Mouse (Mus musculus) gastrocnemius, adult 8-10 months (tissue): ENCODE data around the gene Acot7. TPM values are rescaled to one million over a fixed set of nuclear protein-coding genes. Genes with fewer than 3 reads are reported as not detected.

ENCODE experiments used
- DNase-seq, 2 experiments: peaks; one replicate each; pipeline ENCODE4 v3.0.0; 2022; ENCODE audit warnings: low spot score in 2 of 2
- total RNA-seq, 4 experiments: library from RNA; stranded (reverse); gene quantifications; 2 replicates each; pipeline ENCODE4 v1.2.4; 2022

The Acot7 gene
- total RNA-seq, 4 experiments from 2014 or later = 13.8 to 15.9 (median 15.1) TPM

DNA sequence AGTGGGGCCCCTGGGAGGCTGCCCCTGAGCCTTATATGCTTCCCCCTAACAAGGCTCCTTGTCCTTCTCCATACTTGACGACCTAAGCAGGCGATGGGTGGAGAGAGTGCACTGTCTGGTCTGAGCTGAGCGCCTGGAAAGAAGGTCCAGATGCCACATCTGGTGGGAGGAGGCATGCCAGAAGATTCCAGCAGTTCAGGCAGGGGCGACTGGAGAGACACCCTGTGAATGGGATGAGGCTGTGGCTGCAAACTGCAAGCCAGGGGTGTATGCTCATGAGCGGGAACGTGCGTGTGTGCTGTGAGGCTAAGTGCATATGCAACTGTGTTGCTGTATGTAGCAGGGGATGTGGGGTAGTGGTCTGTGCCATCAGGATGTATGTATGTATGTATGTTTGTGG is 94.1 kb downstream of the Acot7 start:
- DNase-seq = no peak

DNA sequence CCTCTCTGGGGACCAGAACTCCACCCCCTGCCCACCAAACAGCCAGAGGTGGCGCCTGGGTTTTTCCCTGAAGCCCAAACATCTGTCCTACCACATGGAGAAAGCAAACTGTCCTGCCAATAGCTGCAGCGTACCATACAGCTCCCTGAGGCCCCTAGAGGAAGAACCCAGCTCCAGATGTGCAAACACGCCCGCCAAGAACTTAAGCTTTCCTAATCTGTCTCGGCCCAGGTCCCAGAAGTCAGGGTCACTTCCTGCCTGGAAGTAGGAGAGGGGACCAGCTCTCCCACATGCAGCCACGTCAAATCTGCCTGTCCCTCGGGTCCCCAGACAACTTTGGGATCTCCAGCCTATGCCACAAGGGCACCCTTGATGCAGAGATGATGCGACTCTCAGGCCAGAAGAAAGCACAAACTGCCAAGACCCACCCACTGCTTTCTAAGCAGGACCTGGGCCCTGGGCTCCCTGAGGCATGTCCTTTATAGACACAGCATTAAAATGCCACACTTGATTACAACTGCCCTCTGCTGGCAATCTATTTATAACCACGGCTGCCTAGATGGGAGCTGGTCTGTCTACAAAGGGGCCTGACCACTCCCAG is 94.6 kb downstream of the Acot7 start:
- DNase-seq = peak; percentile 62 to 76

DNA sequence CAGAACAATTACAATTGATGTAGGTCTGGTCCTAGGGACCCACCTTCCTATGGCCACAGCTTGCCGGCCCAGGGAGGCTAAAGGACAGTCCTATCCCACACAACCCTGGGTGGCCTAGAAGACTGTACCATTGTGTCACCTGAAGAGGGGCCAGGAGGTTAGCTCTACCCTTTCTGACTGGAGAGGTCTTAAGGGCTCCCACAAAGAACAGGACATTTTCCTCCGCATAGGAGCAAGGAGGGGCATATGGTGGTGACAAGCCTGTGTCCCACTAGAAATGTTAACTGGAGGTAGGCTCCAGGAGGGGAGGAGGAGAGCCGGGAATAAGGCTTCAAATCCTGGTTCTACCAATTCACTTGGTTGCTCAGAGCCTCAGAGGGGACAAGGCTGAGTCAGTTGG is 95.3 kb downstream of the Acot7 start:
- no peak for DNase-seq

DNA sequence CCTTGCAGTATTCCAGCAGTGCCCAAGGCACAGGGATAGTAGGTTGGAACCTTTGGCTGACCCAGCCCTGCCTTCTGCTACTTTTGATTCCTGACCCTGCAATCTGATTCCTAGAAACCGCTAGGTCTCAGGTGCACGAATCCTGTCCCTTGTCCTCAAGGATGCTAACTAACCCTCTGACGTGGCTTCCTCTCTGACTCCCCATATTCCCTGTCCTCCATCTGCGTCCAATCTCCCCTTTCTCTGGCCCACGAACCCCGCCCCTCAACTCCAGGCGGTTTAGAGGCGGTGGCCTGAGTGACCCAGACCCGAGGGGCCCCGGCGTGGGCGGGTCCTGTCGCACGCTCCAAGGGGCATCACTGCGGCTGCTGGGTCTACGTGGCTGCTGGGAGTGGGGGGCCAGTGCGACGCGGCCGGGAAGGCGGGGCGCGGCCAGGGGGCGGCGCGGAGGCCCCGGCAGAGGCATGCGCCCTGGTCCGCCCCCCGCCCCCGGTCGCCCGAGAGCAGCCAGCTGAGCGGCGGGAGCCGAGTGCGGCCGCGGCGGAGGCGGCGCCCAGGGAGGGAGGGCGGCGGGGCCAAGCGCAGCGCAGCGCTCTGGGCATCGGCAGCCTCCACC is 95.8 kb downstream of the Acot7 start, which contains the start of gene Gpr153:
Gene Gpr153, plus strand, starts transcription at position 612 of the 616 bp plus-strand sequence.
- no peak for DNase-seq

DNA sequence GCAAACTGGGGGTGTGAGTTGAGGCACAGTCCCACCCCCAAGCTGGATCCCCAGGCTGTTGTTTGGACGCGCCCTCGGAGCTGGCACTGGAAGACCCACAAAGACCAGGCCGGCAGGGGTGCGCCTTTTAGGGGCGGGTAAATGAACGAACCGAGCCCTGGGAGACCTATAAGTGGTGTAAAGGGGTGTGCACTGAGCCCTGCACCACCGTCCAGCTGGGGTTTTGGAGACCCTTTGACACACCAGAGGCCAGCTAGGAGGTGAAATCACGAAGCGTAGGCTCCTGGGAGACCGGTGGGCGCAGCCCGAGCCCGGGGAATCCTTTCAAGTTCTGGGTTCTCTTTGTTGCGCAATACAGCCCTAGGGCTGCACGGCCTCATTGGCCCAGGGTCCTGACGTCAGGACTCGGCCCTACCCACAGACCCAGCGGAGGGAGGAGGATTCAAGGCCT is 96.8 kb downstream of the Acot7 start:
- no peak for DNase-seq

DNA sequence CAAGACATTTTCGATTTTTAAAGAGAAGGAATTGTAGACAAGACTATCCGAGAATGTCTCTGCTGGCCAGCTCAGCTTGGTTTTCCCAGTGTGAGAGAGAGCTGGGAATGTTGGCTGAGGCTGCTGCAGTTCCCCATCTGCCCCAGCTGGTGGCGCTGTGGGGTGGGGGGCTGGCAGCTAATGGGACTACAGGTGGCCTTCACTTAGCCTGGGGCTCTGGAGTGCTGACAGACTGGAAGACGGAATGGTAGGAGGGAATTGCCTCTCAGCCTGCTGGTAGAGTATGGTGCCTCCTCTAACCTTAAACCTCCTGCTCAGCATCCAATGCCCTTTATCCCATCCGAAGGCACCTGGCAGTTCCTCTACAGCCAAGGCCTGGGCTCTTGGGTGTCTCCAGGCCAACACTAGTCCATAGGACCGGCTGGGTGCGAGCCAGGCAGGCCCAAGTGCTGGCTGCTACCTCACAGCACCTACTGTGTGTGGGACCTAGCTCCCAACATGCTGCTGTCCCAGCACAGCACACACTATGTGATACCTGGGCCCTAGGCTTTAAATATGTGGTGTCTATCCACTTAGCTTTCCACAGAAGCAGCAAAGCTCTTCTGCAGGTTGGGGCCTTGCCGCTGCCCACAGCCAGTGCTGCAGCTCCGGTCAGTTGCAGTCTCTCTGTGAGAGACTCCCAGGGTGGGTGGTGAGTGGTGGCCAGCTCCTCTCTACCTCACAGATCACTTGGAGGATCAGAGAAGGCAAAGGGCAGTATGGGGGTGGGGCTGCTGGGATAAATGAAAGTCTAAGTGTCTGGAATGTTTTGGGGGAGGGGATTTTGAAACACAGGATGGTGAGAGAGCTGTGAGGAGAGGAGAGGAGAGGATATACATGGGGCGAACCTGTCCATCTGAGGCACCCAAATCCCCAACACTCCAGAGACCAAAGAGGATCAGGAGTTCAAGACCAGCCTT is 98.7 kb downstream of the Acot7 start:
- DNase-seq = no peak

DNA sequence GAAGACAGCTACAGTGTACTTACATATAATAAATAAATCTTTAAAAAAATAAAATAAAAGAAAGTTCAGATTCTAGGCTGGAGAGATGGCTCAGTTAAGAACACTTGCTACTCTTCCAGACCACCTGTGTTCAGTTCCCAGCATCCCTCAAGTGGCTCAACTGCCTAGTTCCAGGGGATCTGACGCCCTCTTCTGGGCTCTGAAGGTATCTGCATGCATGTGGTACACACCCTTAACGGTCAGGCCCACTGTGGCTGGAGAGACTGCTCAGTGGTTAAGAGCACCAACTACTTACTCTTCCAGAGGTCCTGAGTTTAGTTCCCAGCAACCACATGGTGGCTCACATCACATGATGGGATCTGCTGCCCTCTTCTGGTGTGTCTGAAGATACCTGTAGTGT is 100.0 kb downstream of the Acot7 start:
- DNase-seq = no peak

DNA sequence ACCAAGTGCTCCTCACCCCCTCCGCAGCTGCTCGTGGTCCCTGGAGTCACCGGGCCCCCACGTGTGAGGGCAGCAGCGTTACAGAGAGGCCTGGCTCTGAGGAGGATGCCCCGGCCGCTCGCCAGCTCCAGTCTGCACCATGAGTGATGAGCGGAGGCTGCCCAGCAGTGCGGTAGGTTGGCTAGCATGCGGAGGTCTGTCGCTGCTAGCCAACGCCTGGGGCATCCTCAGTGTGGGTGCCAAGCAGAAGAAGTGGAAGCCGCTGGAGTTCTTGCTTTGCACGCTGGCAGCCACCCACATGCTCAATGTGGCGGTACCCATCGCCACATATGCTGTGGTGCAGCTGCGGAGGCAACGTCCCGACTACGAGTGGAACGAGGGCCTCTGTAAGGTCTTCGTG is 101.1 kb downstream of the Acot7 start:
- DNase-seq = no peak

DNA sequence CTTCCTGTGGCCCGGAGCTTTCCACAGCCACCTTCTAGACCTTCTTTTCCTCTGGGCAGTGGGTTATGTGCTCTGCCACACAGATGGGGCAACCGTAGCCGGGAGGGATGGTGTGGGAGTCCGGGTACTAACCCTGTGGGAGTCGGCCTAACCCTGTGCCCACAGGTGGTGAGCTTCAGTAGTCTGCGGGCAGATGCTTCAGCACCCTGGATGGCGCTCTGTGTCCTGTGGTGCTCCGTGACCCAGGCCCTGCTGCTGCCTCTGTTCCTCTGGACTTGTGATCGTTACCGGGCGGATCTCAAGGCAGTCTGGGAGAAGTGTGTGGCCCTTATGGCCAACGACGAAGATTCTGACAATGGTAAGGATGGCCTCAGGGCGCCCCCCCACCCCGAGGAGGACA is 103.7 kb downstream of the Acot7 start:
- no peak for DNase-seq

DNA sequence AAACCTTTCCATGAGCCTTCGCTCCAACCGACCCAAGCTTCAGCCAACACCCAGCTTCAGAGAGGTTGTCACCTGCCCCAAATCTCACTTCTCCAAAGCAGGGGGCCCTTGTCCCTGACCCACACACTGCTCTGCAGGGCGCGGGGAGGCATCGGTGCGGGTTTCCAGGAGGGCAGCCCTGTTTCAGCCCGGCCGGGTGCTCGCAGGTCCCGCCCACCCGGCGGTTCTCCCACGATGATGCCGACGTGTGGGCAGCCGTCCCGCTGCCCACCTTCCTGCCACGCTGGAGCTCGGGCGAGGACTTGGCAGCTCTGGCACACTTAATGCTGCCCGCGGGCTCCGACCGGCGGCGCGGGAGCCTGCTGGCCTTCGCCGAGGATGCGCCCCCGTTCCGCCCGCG is 104.8 kb downstream of the Acot7 start:
- DNase-seq = no peak

DNA sequence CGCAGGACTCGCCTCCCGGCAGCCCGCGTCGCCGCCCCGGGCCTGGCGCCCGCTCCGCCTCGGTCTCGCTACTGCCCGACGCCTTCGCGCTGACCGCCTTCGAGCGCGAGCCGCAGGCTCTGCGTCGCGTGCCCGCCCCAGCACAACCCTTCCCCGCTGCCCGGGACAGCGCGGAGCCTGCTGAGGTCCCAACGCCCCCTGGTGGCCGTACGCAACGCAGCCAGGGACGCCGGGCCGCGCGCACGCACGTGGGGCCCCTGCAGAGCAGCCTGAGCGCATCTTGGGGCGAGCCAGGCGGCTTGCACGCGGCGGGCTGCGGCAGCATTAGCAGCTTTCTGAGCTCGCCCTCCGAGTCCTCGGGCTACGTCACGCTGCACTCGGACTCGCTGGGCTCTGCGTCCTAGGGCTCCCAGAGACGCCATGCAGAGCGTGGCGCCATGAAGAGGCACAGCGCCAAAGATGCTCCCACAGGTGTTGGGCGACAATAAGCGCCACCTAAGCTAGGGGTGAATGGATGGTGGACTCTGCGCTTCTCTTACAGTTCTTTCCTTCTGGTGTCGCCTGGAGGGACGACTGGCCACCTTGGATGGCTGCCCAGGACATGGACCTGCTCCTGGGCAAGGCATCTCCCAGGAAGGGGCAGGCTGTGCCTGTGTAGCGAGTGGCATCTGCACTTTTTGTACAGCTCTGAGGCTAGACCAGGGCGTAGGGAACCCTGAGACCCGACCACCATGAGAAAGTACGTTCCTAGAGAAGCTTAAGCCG is 105.4 kb downstream of the Acot7 start:
- DNase-seq = peak; percentile 66 to 79

DNA sequence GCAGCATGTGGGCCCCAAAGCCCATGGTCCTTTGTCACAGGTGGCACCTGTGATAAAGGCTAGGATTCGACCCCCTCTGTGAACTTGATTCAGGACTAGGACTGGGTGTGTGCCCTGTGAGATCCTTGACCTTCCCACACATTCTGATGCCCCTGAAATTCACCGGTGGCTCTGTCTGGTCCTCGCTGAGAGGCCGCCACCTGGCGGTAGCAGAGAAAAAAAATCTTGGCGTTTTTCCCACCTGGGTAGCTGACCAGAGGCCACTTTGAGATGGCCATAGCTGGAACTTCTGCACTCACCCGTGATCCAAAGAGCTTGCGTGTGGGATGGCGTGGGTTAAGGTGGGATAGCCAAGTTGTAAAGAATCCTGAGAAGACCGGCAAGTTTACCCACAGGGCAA is 107.6 kb downstream of the Acot7 start:
- DNase-seq = peak; percentile 31 to 56

DNA sequence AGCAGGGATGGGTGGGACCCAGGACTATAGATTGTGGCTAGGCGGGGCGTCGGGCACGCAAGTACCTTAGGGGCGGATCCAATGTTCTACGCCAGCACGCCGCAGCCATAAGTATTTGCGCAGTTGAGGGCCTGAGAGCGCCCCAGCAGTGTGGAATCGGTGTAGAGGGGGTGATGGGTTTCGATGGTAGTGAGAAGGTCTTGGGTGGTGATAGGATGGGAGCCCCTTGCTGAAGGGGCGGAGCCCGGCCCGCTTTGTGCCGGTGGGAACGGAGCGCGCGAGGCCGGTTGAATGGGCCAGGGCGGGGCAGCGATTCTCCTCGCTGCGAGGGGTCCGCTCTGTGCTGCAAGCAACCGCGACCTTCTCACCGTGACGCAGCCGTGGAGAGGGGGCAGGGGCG is 108.2 kb downstream of the Acot7 start:
- no peak for DNase-seq

DNA sequence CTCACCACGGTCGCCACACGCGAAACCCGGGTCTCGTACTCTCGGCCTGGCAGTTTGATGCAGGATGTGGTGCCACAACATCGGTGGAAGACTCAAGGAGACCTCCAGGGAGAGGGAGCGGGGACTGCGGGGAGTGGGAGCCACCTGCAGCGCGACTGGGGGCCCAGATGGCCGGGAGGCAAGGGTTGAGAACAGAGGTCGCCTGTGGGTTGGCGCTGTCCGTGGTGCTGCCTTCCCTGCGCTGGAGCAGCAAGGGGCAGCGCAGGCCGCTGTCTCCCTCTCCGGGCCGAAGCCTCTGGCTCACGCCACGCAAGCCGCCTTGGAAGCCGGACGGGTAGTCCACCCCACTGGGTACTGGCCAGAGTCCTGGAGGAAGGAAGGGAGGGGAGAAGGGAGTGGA is 109.0 kb downstream of the Acot7 start:
- DNase-seq = peak in 1 of 2 experiments; percentile 23

DNA sequence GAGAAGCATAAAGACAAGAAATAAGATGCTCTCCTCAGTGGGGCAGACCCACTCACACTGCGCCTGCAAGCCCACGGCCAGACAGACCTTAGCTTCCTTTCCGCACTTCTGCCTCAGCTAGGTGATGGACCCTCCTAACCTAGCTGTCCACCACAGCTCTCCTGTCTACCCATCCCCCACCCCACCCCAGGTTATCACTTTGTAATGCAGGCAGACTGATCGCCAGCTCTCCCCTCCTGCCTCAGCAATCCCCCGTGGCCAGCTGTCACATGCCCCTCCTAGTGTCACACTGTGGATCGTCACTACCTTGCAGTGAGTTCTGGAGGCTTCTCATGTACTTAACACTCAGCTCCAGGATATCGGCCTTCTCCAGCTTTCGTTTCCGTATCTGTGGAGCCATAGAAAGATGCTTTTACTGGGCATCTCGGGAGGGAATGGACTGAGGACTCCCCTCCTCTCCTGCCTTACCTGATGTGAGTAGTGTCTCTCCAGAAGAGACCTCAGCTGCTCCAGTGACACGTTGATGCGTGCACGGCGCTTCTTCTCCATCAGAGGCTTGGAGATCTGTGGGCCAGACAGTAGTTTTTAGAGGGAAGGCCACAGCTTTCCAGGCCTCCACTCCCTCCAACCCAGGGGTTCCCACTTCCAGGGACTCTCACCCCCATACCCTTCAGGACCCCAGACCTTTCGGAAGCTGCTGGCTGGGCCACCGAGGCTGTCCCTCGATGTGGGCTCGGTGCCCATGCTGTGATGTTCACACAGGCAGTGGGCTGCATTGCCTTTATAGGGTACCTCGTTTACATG is 109.6 kb downstream of the Acot7 start:
- no peak for DNase-seq

DNA sequence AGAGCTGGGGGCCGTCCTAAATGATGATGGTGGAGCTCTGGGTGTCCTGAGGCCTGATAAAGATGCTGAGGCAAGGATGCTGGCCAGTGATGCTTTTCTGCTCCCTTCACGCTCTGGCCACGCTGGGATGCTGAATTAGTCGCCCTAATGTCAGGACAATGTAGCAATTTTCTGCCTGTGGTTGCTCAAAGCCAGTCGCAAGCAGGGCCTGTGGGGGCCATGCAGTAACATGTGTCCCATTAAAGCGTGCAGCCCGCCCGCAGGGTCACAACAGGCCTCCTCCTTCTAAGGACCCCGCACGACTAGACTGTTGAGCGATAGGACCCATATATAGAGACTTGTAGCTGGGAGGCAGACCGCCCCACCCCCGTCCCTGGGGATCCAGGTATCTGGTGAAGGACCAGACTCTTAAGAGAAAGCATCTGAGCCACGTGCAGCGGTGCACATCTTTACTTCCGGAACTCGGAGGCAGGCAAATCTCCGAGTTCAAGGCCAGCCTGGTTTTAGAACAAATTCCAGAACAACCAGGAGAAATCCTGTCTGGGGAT is 110.5 kb downstream of the Acot7 start:
- DNase-seq = no peak

DNA sequence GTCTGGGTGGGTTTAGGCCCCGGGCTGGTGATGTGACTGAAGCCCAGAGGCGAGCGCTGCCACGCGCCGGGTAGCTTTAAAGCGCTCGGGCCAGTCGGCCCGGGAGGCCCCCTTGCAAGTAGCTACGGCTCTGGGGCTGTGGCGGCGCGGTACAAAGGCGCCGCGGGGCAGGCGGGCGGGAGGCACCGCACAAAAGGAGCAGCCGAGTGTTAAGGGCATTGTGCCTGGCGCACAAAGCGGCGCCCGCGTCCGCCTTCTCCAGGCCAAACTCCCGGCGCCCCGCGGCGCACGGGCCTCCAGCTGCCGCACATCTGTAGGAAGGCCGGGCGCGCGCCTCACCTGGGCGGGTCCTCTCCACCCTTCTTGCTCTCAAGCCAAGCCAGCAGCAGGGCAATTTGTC is 112.5 kb downstream of the Acot7 start:
- no peak for DNase-seq

DNA sequence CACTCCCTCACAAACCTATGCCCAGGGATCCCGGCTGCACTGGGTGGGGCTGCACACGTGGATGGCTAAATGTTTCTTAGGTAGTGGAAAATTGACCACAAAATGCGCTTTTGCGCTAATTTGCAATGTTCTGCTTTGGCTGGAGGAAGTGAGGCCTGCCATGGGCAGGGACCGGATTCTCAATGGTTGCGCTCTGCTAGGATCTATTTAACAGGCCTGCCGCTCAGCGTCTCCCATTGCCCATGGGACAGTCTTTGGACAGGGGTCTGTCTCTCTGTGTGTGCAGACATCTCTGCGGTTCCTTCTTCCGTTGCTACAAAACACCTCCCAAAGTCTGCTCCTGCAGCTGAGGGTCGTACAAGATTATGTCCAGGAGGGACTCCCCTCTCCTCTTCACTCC is 113.1 kb downstream of the Acot7 start:
- DNase-seq = no peak

DNA sequence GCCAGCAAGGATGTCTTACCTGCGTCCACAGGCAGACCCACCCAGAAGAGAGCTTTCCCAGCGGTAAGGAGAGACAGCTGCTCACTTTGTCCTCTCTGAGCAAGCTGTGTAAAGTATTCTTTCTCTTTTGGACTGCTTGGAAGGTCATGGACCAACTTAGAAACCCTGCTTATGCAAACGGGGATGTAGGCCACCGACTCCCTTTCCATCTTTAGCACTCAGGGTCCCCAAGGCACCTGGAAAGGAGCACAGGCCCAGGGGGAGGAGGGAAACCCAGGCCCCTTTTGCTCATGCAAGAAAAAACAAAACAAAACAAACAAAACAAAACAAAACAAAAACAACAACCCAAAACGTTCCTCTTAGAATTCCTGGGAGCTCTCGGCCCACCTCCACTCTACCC is 113.6 kb downstream of the Acot7 start, which contains the start of gene Hes3:
Gene Hes3, minus strand, starts transcription at position 101 of the 400 bp plus-strand sequence.
- no peak for DNase-seq

DNA sequence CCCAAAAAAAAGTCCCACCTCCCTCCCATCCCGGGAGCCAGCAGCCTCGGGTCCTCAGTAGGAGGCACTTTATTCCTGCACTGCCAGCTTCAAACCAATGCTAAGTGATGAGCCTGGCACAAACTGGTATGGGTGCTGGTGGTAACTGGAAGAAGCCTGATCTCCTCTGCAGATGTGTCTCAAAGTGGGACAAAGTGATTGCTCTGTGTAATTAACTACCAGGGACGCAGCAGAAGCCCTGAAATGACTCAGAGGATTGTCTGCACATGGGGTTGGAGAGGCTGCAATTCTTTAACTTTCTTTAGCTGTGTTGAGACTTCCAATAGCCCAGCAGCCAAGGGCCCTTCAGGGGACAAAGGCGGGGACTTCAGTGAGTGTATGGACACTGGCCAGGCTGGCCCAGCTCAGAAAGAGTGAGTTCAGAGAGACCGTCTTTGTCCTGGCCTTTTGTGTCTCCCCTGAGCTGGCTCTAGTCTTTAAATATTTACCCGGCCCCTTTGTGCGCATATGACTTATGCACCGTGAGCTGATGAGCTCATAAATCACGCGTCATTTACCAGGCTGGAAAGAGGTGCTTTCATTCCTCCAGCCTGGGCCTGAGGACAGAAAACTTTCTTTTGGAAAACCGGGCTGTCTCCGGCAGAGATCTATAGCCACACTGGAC is 114.3 kb downstream of the Acot7 start:
- no peak for DNase-seq
